22 mouse cellular contexts compared by ENCODE assay signal in genomic region chr13:4046841-4047240, GRCm38 (mm10). TPM values are rescaled to one million over a fixed set of nuclear protein-coding genes. Genes with fewer than 3 reads are reported as not detected.
"Had no signal": no experiment of that assay in that cellular context is flagged by ENCODE, and none has a peak within 500 bp of the region (broad histone marks: within the 10 kb centered on the region; RNA-seq: fewer than 3 reads in every experiment).

No protein-coding gene starts in this region.

- ATAC-seq: lung, postnatal 0 days; midbrain, embryonic 13.5 days; midbrain, embryonic 16.5 days had no signal

- H3K9me3 ChIP-seq: lung, embryonic 15.5 days; megakaryocyte, embryonic 14.5 days; midbrain, embryonic 13.5 days; neural tube, embryonic 13.5 days; neural tube, embryonic 15.5 days; stomach, embryonic 15.5 days had no signal

- H3K36me3 ChIP-seq: lung, embryonic 15.5 days; midbrain, embryonic 13.5 days; neural tube, embryonic 13.5 days; neural tube, embryonic 15.5 days; stomach, embryonic 15.5 days had no signal

- H3K4me3 ChIP-seq: lung, embryonic 15.5 days; megakaryocyte, embryonic 14.5 days; midbrain, embryonic 13.5 days; myocyte; neural tube, embryonic 13.5 days; neural tube, embryonic 15.5 days; stomach, embryonic 15.5 days had no signal

- DNase-seq: lung, adult 2 months; lung, postnatal 14 days; lung, postnatal 36 days; retina, postnatal 1 day; right cerebral cortex, adult 18-20 months; thymus, adult 18-20 months; thymus, postnatal 14 days; thymus, postnatal 36 days had no signal

- H3K4me2 ChIP-seq: lung, embryonic 15.5 days; midbrain, embryonic 11.5 days; midbrain, embryonic 13.5 days; neural tube, embryonic 13.5 days; neural tube, embryonic 15.5 days; stomach, embryonic 15.5 days had no signal

- H3K9ac ChIP-seq: liver, embryonic 14.5 days; lung, embryonic 15.5 days; midbrain, embryonic 13.5 days; neural tube, embryonic 13.5 days; neural tube, embryonic 15.5 days; stomach, embryonic 15.5 days had no signal

- H3K27me3 ChIP-seq: lung, embryonic 15.5 days; megakaryocyte, embryonic 14.5 days; midbrain, embryonic 13.5 days; neural tube, embryonic 13.5 days; neural tube, embryonic 15.5 days; stomach, embryonic 15.5 days had no signal

- H3K27ac ChIP-seq: liver, embryonic 14.5 days; lung, embryonic 15.5 days; macrophage; midbrain, embryonic 13.5 days; neural tube, embryonic 13.5 days; neural tube, embryonic 15.5 days; stomach, embryonic 15.5 days; stomach, postnatal 0 days had no signal

- H3K4me1 ChIP-seq: lung, embryonic 15.5 days; megakaryocyte, embryonic 14.5 days; midbrain, embryonic 13.5 days; neural tube, embryonic 13.5 days; neural tube, embryonic 15.5 days; stomach, embryonic 15.5 days had no signal

RNA-seq across cellular contexts. Expression of gene Akr1c14, which starts 2.0 kb away (rescaled TPM):
- total RNA-seq: megakaryocyte progenitor cell, adult 5-6 weeks had no signal
- polyA plus RNA-seq: macrophage had no signal
